Mouse (Mus musculus) lung, postnatal 0 days (tissue): ENCODE results near the gene Cers6.

Source experiments
- CTCF ChIP-seq: IDR thresholded peaks from 2 replicates; pipeline ENCODE4 v1.5.1; 2016; ENCODE audit warnings: antibody characterized with exemption, mild to moderate bottlenecking
- EP300 ChIP-seq: IDR thresholded peaks from 2 replicates; pipeline ENCODE4 v1.6.1; 2016; ENCODE audit warnings: antibody characterized with exemption, mild to moderate bottlenecking, control low read depth

DNA sequence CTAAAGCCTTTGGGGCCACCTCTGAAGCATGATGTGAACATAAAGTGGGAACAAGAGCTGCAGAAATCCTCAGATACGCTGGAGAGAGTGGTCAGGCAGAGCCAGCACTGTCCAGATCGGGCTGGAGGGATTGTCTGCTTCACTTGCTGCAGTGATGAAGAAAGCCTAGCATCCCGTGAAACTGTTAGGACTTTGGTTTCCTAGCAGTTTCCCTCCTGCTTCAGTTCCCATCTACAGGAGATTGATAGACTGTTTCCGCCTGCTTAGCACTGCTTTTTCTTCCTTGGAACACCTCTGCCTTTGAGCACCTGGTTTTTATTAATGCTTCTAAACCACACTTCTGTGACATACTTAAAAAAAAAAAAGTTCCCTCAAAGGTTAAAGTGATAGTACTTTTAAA lies 160.3 kb downstream of the Cers6 start:
- no peak for TF ChIP-seq CTCF
- no peak for TF ChIP-seq EP300
